Mouse (Mus musculus) cerebellum, postnatal 25 days (tissue): ENCODE data around the gene Zpbp2.

Source experiments
- DNase-seq, 2 experiments: peaks; one replicate each; pipeline ENCODE4 v3.0.0; 2021; ENCODE audit warnings: mixed read lengths in 2 of 2

The Zpbp2 gene

GRCm38 (mm10) chr11:98550975-98551828 lies at the start of gene Zpbp2:
Gene Zpbp2 (plus strand): TSS chr11:98551097.
- peak; percentile 96 to 97 for DNase-seq

- no peak for DNase-seq
Measured at GRCm38 (mm10) chr11:98504926-98505325, 46.0 kb upstream of the Zpbp2 start.

DNA sequence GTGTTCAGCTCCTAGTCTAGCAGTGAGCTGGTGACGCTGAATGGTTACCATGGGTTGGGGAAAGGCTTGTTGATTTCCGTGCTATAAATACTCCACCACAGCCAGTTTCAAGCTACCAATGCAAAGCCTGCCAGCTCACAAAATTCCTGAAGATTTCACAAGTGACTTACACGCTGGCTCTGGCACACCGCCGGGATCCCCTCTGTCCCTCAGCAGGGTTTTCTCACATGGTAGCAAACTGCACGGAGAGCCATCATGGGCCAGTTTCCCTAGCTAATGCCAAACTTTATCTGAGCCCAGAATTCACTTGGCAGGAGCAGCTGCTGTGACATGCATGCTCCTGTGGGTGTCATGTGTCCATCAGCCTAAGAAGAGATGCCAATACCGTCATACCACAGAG lies 41.5 kb upstream of the Zpbp2 start:
- peak; percentile 30 to 39 for DNase-seq

DNA sequence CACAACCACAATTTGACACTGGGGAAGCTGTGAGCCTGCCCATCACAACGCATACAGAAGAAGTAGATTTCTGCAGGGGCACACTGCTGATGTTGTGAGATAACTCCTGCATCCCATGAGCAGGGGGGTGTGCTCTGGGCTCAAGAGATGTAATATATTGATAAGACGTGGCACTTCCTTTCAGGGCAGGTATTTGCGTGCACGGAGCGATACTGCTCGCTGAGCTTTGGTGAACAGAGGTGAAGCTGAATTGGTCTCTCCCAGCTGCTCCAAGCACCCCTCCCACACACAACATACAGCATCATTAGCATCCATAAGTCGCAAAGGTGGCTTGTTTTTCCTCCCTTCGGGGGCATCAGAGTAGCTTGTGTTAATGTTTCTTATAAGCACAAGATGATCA lies 40.8 kb upstream of the Zpbp2 start:
- DNase-seq: no peak

- no peak for DNase-seq
Measured at GRCm38 (mm10) chr11:98512881-98513280, 38.0 kb upstream of the Zpbp2 start.

GRCm38 (mm10) chr11:98513356-98513936 lies 37.5 kb upstream of the Zpbp2 start:
- no peak for DNase-seq

DNA sequence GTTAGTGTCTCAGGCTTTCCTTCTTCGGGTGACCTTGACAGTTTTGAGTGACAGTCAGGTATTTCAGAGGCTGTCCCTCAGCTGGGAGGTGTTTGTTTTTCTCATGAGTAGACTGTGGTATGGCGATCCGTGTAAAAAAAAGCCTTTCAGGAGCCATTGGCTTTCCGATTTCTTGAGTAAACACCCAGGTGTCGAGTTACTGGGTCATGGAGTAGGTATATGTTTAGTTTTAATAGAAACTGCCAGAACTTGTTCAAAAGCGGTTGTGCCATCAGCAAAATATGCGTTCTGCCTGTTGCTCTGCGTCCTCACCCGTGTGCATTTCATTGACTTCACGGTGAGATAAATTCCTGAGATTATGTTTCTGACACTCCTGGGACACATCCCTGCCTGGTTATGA lies 30.4 kb upstream of the Zpbp2 start:
- DNase-seq: no peak

DNA sequence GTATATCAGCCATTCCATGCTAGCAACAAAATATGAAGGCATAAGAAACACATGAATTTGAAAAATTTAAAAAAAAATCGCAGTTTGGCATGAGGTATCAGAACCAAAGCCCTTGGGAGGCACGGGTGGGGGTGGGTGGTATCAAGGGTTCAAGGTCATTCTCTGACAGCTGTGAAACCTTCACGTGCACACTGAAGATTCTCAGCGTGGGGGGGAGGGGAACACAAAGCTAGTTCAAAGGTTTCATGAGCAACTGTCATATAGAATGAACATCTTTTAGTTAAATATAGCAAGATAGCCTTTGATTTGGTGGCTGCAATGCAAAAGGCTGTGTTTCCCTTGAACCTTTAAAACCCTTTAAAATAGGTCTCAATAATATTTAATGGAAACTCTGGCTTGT lies 25.8 kb upstream of the Zpbp2 start:
- no peak for DNase-seq

DNA sequence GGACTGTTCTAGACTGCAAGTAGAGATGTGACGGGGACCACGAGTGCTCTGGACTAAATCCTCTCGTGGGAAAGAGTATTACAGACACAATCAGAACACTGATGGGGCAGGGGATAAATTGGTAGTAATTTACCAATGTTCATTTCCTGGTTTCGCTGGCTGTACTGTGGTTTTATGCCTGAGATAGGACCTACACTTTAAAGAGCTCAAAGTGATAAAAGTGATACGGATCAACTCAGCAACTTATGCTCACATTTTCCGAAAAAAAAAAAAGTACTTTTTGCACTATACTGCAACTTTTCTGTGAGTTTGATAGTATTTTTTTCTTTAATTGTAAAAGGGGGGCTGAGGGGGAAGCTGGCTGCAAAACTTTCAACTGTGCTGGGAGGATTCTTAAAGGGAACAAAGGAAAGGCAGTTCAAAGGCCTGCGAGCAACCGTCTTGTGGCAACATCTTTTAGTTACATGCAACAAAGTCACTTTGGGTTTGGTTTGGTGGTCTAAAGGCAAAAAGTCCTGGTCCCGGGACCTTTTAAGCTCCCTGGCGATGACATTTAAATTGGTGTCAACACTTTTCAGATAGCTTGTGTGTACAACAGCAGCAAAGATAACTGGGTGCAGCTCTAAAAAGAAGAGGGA lies 24.0 kb upstream of the Zpbp2 start:
- no peak for DNase-seq

DNA sequence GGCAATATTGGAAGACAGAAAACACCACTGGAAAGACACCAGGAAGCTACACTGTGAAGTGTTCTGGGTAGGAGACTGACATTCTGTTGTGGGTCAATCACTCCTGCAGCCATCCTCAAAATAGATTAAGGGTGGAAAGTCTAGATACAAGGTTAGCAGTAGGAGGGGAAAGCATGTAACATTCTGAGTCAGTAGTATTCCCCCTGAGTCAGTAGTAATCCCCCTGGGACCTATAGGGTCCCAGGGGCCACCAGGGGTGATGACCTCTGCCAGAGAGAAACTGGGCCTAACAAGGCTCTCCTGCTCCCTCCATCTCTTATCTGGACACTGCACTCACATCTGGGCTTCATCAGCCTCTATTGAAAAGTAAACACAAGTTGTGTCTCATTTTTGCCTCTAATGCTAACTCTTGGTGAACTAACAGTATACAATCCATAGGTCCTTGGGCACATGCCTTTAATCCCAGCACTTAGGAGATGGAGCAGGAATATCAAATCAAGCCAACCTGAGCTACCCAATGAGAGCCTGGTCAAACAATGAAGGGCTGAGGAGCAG lies 13.3 kb upstream of the Zpbp2 start:
- DNase-seq: no peak

- no peak for DNase-seq
Measured at GRCm38 (mm10) chr11:98540319-98540718, 10.6 kb upstream of the Zpbp2 start.

DNA sequence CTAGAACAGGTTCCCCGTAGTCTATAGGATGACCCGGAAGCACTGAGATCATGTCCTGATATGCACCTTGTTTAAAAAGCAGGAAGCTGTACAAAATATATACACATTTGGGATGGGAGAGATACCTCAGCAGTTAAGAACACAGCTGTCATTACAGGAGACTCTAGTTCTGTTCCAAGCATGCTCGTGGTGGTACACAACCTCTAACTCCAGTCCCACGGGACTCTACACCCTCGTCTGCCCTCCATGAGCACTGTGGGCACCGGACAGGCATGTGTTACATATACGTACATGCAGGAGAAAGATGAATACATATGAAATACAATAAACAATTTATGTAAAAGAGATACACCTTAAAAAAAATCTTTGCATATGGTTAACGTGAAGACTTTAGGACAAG lies 8.3 kb upstream of the Zpbp2 start:
- DNase-seq: no peak

- no peak for DNase-seq
Measured at GRCm38 (mm10) chr11:98543414-98543813, 7.5 kb upstream of the Zpbp2 start.

DNA sequence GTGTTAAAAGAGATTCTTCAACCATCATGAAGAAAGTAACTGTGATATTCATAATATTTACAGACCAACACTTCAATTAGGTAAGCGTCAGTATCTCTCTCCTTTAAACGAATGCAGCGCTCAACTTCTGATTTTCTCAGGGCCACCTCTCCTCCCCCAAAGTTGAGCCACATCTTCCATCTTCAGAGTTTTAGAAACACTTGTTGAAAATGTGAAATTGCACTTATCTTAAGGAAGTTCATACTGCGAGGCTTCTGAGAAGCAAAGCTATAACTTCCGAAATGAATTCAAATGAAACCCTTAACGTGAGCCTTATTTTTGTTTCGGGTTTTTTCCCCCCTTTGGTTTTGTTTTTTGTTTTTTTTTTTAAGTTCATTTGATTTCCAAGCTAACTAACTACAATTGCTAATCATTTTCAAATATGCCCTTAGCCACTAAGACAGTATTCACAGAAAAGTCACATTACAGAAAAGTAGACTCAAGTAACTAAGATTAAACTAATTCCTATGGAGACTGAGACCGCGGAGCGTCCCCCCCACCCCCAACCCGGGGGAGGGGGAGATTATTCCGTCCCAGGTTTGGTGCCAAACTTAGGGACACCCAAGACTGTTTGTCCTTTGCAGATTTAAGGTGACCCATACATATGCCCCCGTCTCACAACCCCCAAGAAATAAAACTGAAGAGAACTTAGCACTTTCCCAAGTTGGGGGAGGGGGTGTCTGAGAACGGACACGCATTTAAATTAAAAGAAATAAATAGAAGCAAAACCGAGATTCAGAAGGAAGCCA lies 5.8 kb upstream of the Zpbp2 start:
- DNase-seq: no peak

DNA sequence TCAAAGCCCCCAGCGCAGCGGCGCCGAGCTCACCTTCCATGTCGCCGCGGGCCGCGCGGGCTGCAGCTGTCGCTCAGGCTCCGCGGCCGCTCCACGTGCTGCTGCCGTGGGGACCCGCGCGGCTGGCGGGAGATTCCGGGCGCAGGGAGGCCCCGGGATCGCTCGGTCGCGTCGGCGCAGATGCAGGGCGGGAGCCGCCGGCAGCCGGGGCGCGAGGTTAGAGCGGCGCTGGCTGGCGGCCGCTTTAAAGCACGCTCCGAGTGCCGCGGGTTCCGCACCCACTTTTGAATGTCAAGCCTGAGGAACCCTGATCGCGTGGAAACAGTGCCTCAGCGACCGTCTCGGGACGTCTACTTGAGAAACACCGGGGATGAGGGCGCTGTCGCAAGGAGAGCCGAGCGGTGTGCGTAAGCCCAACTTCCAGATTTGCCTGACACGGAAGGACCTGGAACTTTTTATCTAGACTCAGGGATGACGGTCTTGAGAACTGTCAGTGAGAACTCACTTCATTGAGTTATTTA lies 5.1 kb upstream of the Zpbp2 start, which contains the start of gene Ikzf3:
Ikzf3 (minus strand) TSS at position 321 of the 521 bp plus-strand sequence.
- peak in 1 of 2 experiments; percentile 46 for DNase-seq

GRCm38 (mm10) chr11:98546529-98547307 lies 4.2 kb upstream of the Zpbp2 start:
- no peak for DNase-seq

GRCm38 (mm10) chr11:98547308-98547693 lies 3.6 kb upstream of the Zpbp2 start:
- no peak for DNase-seq

DNA sequence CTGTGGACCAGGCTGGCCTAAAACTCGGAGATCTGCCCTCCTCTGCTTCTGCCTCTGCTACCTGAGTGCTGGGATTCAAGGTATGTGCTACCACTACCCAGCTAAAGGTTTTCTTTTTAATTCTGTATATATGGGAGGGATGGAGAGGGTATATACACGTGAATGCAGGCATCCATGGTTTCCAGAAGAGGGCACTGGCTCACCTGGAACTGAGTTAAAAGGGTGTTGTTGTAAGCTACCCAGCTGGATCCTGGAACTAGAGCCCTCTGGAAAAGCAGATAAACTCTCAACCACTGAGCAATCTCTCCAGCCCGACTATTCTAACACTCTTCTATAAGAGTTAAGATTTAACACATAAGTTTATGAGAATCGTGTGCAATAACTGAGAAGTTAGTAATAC lies 1.5 kb upstream of the Zpbp2 start:
- DNase-seq: no peak

GRCm38 (mm10) chr11:98550311-98550974 lies 454 bp upstream of the Zpbp2 start:
- DNase-seq: no peak

- DNase-seq: no peak
Measured at GRCm38 (mm10) chr11:98553966-98554365, 3.1 kb downstream of the Zpbp2 start.

- DNase-seq: no peak
Measured at GRCm38 (mm10) chr11:98555124-98555700, 4.3 kb downstream of the Zpbp2 start.
